Mouse (Mus musculus): ENCODE data around the gene Vav2. TPM values are rescaled to one million over a fixed set of nuclear protein-coding genes. Genes with fewer than 3 reads are reported as not detected.

The Vav2 gene
- polyA plus RNA-seq, 1 experiment, result 18.8 TPM

GRCm38 (mm10) chr2:27396656-27397440 is 30.0 kb downstream of the Vav2 start:
- TF ChIP-seq CTCF (IDR thresholded peaks at IDR 0.05; ENCODE audit: control insufficient read depth, insufficient read depth, low read length) (no peak), POLR2A (IDR thresholded peaks at IDR 0.05; ENCODE audit: borderline replicate concordance, control insufficient read depth, low read depth, low read length) (no peak)
- Histone ChIP-seq H3K4me3 (replicated peaks; ENCODE audit: control insufficient read depth, low read depth, low read length) (no peak overlapping the region), H3K27ac (ENCODE audit: control insufficient read depth, insufficient read depth, low read depth, low read length, poor library complexity) (no peak overlapping the region), H3K4me1 (ENCODE audit: control insufficient read depth, insufficient read depth, low read length) (no peaks in the 10 kb centered on the region)
- WGBS, result 86% methylated on average over 17 of the region's 17 CpGs

GRCm38 (mm10) chr2:27394158-27394832 is 32.5 kb downstream of the Vav2 start:
- 80% methylated on average over 10 of the region's 10 CpGs for WGBS
- H3K4me1 ChIP-seq (ENCODE audit: control insufficient read depth, insufficient read depth, low read length), result no peaks in the 10 kb centered on the region

GRCm38 (mm10) chr2:27392278-27392677 is 34.6 kb downstream of the Vav2 start:
- TF ChIP-seq POLR2A (IDR thresholded peaks at IDR 0.05; ENCODE audit: borderline replicate concordance, control insufficient read depth, low read depth, low read length) (no peak), CTCF (IDR thresholded peaks at IDR 0.05; ENCODE audit: control insufficient read depth, insufficient read depth, low read length) (no peak)
- no peak overlapping the region for H3K27ac ChIP-seq (ENCODE audit: control insufficient read depth, insufficient read depth, low read depth, low read length, poor library complexity)
- no peaks in the 10 kb centered on the region for H3K4me1 ChIP-seq (ENCODE audit: control insufficient read depth, insufficient read depth, low read length)
- 81% methylated on average over 5 of the region's 5 CpGs for WGBS
- no peak overlapping the region for H3K4me3 ChIP-seq (replicated peaks; ENCODE audit: control insufficient read depth, low read depth, low read length)

More at GRCm38 (mm10) chr2:27394158-27394832, 32.5 kb downstream of the Vav2 start:
- Histone ChIP-seq H3K27ac (ENCODE audit: control insufficient read depth, insufficient read depth, low read depth, low read length, poor library complexity) (no peak overlapping the region), H3K4me3 (replicated peaks; ENCODE audit: control insufficient read depth, low read depth, low read length) (no peak overlapping the region)
- no peak for TF ChIP-seq CTCF (IDR thresholded peaks at IDR 0.05; ENCODE audit: control insufficient read depth, insufficient read depth, low read length)
- no peak for TF ChIP-seq POLR2A (IDR thresholded peaks at IDR 0.05; ENCODE audit: borderline replicate concordance, control insufficient read depth, low read depth, low read length)

- H3K4me1 ChIP-seq (ENCODE audit: control insufficient read depth, insufficient read depth, low read length), result no peaks in the 10 kb centered on the region
- no peak overlapping the region for H3K4me3 ChIP-seq (replicated peaks; ENCODE audit: control insufficient read depth, low read depth, low read length)
- TF ChIP-seq CTCF (IDR thresholded peaks at IDR 0.05; ENCODE audit: control insufficient read depth, insufficient read depth, low read length), result no peak
- no peak for TF ChIP-seq POLR2A (IDR thresholded peaks at IDR 0.05; ENCODE audit: borderline replicate concordance, control insufficient read depth, low read depth, low read length)
- WGBS, result 67% methylated on average over 4 of the region's 4 CpGs
- no peak overlapping the region for H3K27ac ChIP-seq (ENCODE audit: control insufficient read depth, insufficient read depth, low read depth, low read length, poor library complexity)
These were observed 36.1 kb downstream of the Vav2 start for GRCm38 (mm10) chr2:27390775-27391174.

- H3K27ac ChIP-seq (ENCODE audit: control insufficient read depth, insufficient read depth, low read depth, low read length, poor library complexity), result no peak overlapping the region
- H3K4me3 ChIP-seq (replicated peaks; ENCODE audit: control insufficient read depth, low read depth, low read length), result no peak overlapping the region
- H3K4me1 ChIP-seq (ENCODE audit: control insufficient read depth, insufficient read depth, low read length), result no peaks in the 10 kb centered on the region
- 82% methylated on average over 8 of the region's 8 CpGs for WGBS
- TF ChIP-seq CTCF (IDR thresholded peaks at IDR 0.05; ENCODE audit: control insufficient read depth, insufficient read depth, low read length) (no peak), POLR2A (IDR thresholded peaks at IDR 0.05; ENCODE audit: borderline replicate concordance, control insufficient read depth, low read depth, low read length) (no peak)
These were observed 36.5 kb downstream of the Vav2 start for GRCm38 (mm10) chr2:27390325-27390724.

GRCm38 (mm10) chr2:27389272-27390162 is 37.3 kb downstream of the Vav2 start:
- Histone ChIP-seq H3K27ac (ENCODE audit: control insufficient read depth, insufficient read depth, low read depth, low read length, poor library complexity) (no peak overlapping the region), H3K4me3 (replicated peaks; ENCODE audit: control insufficient read depth, low read depth, low read length) (no peak overlapping the region), H3K4me1 (ENCODE audit: control insufficient read depth, insufficient read depth, low read length) (no peaks in the 10 kb centered on the region)
- TF ChIP-seq POLR2A (IDR thresholded peaks at IDR 0.05; ENCODE audit: borderline replicate concordance, control insufficient read depth, low read depth, low read length) (no peak), CTCF (IDR thresholded peaks at IDR 0.05; ENCODE audit: control insufficient read depth, insufficient read depth, low read length) (no peak)
- 66% methylated on average over 14 of the region's 14 CpGs for WGBS

GRCm38 (mm10) chr2:27387209-27387608 is 39.6 kb downstream of the Vav2 start:
- WGBS, result 68% methylated on average over 1 of the region's 1 CpGs
- no peak overlapping the region for H3K27ac ChIP-seq (ENCODE audit: control insufficient read depth, insufficient read depth, low read depth, low read length, poor library complexity)
- no peak overlapping the region for H3K4me3 ChIP-seq (replicated peaks; ENCODE audit: control insufficient read depth, low read depth, low read length)
- TF ChIP-seq CTCF (IDR thresholded peaks at IDR 0.05; ENCODE audit: control insufficient read depth, insufficient read depth, low read length) (no peak), POLR2A (IDR thresholded peaks at IDR 0.05; ENCODE audit: borderline replicate concordance, control insufficient read depth, low read depth, low read length) (no peak)
- H3K4me1 ChIP-seq (ENCODE audit: control insufficient read depth, insufficient read depth, low read length), result no peaks in the 10 kb centered on the region

GRCm38 (mm10) chr2:27381698-27382097 is 45.1 kb downstream of the Vav2 start:
- no peaks in the 10 kb centered on the region; the same call in 1 of the 2 replicates for H3K4me1 ChIP-seq (ENCODE audit: control insufficient read depth, insufficient read depth, low read length)
- H3K27ac ChIP-seq (ENCODE audit: control insufficient read depth, insufficient read depth, low read depth, low read length, poor library complexity), result no peak overlapping the region
- WGBS, result 71% methylated on average over 4 of the region's 4 CpGs
- H3K4me3 ChIP-seq (replicated peaks; ENCODE audit: control insufficient read depth, low read depth, low read length), result no peak overlapping the region
- no peak for TF ChIP-seq POLR2A (IDR thresholded peaks at IDR 0.05; ENCODE audit: borderline replicate concordance, control insufficient read depth, low read depth, low read length)
- TF ChIP-seq CTCF (IDR thresholded peaks at IDR 0.05; ENCODE audit: control insufficient read depth, insufficient read depth, low read length), result no peak

All from bone marrow, adult 2 months (tissue).